Mouse (Mus musculus) liver, embryonic 12.5 days (tissue): ENCODE measurements around the gene Vangl1. TPM values are rescaled to one million over a fixed set of nuclear protein-coding genes. Genes with fewer than 3 reads are reported as not detected.
"Not testable (repeated sequence)": the region's sequence is repeated elsewhere in the genome, so short reads cannot be mapped to it uniquely, and the experiment has no call there.

Experiments used
- ATAC-seq: fragments of 200-750 bp; cut with Nextera tagmentation; 2 replicates; pipeline ENCODE4 v1.8.0; 2017; ENCODE audit warnings: moderate number of reproducible peaks, mild to moderate bottlenecking, moderate library complexity
- H3K27ac ChIP-seq: fragments of 300-500 bp; sonication (generic); 2 replicates; pipeline ENCODE4 v1.5.1; 2016; ENCODE audit warnings: mild to moderate bottlenecking
- H3K27me3 ChIP-seq: fragments of 300-500 bp; sonication (generic); replicated peaks from 2 replicates; pipeline ENCODE4 v1.6.1; 2016; ENCODE audit warnings: mild to moderate bottlenecking, moderate library complexity
- H3K36me3 ChIP-seq: fragments of 300-500 bp; sonication (generic); 2 replicates; pipeline ENCODE4 v1.6.1; 2016; ENCODE audit warnings: mild to moderate bottlenecking, moderate library complexity
- H3K4me1 ChIP-seq: fragments of 300-500 bp; sonication (generic); 2 replicates; pipeline ENCODE4 v1.6.1; 2016
- H3K4me2 ChIP-seq: fragments of 300-500 bp; sonication (generic); 2 replicates; pipeline ENCODE4 v1.6.1; 2016; ENCODE audit warnings: mild to moderate bottlenecking, moderate library complexity
- H3K4me3 ChIP-seq: fragments of 300-500 bp; sonication (generic); 2 replicates; pipeline ENCODE4 v1.5.1; 2016; ENCODE audit warnings: mild to moderate bottlenecking, moderate library complexity
- H3K9ac ChIP-seq: fragments of 300-500 bp; sonication (generic); 2 replicates; pipeline ENCODE4 v1.6.1; 2016; ENCODE audit warnings: mild to moderate bottlenecking, moderate library complexity
- H3K9me3 ChIP-seq: fragments of 300-500 bp; sonication (generic); replicated peaks from 2 replicates; pipeline ENCODE4 v1.6.1; 2016; ENCODE audit warnings: mild to moderate bottlenecking, moderate library complexity
- WGBS: fragments of 180-500 bp; shearing (Covaris S2); methylation state at CpG from one replicate; pipeline ENCODE4 v1.1.7; 2016; ENCODE audit not compliant: insufficient replicate concordance; 5-methylcytosine and 5-hydroxymethylcytosine counted together
- polyA plus RNA-seq: library from polyadenylated mRNA; unstranded; fragments of >200 nt; fragmentation: Nextera tagmentation; extraction: Ambion mirVana; gene quantifications from 2 replicates; pipeline ENCODE4 v1.2.1, GENCODE M21; 2016

The Vangl1 gene
- polyA plus RNA-seq, 1 experiment from 2014 or later = 76.3 TPM

DNA sequence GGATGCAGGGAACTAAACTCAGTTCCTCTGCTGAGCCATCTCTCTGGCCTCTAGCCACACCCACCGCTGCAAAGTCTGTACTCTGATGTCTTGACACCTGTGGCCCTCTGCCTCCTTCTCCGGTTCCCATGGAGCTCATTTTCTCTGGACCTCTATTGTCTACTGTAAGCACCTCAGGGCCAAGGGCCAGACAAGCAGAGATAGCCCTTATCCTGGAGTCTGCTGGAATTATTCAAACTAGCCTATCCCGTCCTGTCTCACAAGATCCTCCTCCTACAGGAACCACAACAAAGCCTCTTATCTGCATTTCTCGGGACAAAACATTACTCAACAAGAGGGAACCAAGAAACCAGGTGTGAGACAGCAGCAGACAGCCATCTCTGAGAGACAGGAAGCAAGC is 9.8 kb upstream of the Vangl1 start:
- ATAC-seq = no peak
- WGBS = 41% methylated on average over 4 of the region's 4 CpGs
- Histone ChIP-seq H3K9ac (no peak overlapping the region), H3K27me3 (no peaks in the 10 kb centered on the region), H3K4me1 (no peaks in the 10 kb centered on the region), H3K36me3 (no peaks in the 10 kb centered on the region), H3K9me3 (no peaks in the 10 kb centered on the region), H3K27ac (no peak overlapping the region), H3K4me3 (no peak overlapping the region), H3K4me2 (no peak overlapping the region)

DNA sequence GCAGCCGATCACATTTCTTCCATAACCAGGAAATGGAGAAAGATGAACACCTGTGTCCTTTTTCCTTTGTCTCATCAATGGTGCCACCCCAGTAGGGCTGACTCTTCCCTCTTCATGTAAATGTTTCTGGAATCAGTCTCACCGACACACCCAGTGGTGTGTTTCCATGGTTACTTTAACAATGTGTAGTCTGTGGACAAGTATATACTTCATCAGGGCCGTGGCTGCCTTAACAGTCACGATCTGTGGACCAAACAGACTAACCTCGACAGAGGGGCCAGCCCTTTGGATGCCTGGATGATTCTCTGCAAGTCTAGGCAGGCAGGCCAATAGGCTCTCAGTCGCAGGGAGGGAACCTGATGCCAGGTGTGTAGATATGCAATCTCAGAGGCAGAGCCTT is 8.4 kb upstream of the Vangl1 start:
- H3K36me3 ChIP-seq = no peaks in the 10 kb centered on the region
- WGBS = 46% methylated on average over 6 of the region's 6 CpGs
- no peak for ATAC-seq
- no peak overlapping the region for H3K4me3 ChIP-seq
- H3K4me2 ChIP-seq = no peak overlapping the region
- H3K9me3 ChIP-seq = no peaks in the 10 kb centered on the region
- no peak overlapping the region for H3K27ac ChIP-seq
- H3K9ac ChIP-seq = no peak overlapping the region
- H3K4me1 ChIP-seq = no peaks in the 10 kb centered on the region
- 0 out of 2 replicates have a peak, but pooled peaks cover 7% of the 10 kb centered on the region for H3K27me3 ChIP-seq

DNA sequence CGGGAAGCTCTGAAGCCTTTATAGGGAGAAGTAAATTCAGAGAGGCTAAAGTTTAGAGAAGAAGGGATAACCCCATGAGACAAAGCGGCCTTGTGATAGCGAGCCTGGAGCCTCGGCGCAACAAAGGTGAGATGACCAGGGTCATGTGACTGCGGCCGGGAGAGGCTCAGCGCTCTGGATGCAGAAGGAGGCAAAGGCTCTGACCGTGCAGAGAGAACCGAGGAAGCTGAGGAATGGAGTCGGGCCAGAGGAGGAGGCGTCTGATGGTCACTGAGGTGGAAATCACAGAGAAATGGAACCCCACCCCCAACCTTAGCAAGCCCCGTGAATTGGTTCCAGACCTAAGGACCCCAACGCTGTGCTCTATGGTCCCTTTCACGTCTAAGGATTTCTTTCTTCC is 7.8 kb upstream of the Vangl1 start:
- Histone ChIP-seq H3K9me3 (no peaks in the 10 kb centered on the region), H3K4me3 (no peak overlapping the region), H3K36me3 (no peaks in the 10 kb centered on the region), H3K27ac (no peak overlapping the region), H3K4me1 (no peaks in the 10 kb centered on the region), H3K4me2 (no peak overlapping the region), H3K9ac (no peak overlapping the region), H3K27me3 (0 out of 2 replicates have a peak, but pooled peaks cover 7% of the 10 kb centered on the region)
- ATAC-seq = no peak
- 74% methylated on average over 15 of the region's 15 CpGs for WGBS

DNA sequence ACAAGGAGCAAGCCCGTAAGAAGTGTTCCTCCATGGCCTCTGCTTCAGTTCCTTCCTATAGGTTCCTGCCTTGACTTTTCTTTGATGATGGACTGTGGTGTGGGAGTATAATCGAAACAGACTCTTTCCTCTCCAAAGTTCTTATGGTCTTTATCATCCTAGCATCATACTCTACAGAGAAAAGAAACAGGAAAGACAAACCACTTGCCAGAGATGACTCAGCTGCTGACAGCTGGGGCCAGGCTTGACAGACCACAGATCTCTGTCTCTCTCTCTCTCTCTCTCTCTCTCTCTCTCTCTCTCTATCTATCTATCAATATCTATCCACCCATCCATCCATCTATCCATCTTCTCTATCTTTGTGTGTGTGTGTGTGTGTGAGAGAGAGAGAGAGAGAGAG is 6.8 kb upstream of the Vangl1 start:
- H3K27ac ChIP-seq = no peak overlapping the region
- H3K36me3 ChIP-seq = no peaks in the 10 kb centered on the region
- 47% methylated on average over 2 of the region's 2 CpGs for WGBS
- H3K4me3 ChIP-seq = no peak overlapping the region
- H3K4me2 ChIP-seq = no peak overlapping the region
- no peak overlapping the region for H3K9ac ChIP-seq
- no peaks in the 10 kb centered on the region for H3K9me3 ChIP-seq
- peaks cover 17% of the 10 kb centered on the region for H3K27me3 ChIP-seq
- no peak for ATAC-seq
- 0 out of 2 replicates have a peak, but pooled peaks cover 3% of the 10 kb centered on the region for H3K4me1 ChIP-seq

DNA sequence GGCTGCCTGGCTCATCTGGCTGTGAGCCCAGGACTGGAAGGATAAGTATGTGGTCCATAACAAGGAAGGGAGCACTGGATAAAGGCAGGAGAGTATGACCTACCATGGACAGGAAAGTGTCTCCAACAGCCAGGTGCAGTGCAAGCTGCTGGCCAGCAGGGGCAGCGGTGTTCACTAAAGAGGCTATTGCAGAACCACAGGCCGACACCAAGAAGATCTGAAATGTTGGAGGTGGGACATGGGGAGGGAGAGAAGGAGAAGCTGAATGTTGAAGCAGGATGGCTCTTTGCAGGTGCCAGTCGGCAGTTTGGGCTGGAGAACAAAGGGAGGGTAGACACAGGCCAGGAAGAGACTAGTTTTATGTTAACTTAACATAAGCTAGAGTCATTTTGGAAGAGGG is 6.3 kb upstream of the Vangl1 start:
- H3K4me2 ChIP-seq = no peak overlapping the region
- peaks cover 23% of the 10 kb centered on the region for H3K27me3 ChIP-seq
- no peak overlapping the region for H3K9ac ChIP-seq
- WGBS = 62% methylated on average over 3 of the region's 3 CpGs
- no peak overlapping the region for H3K27ac ChIP-seq
- 0 out of 2 replicates have a peak, but pooled peaks cover 4% of the 10 kb centered on the region for H3K4me1 ChIP-seq
- no peaks in the 10 kb centered on the region for H3K9me3 ChIP-seq
- peak; percentile 10; the same call in 1 of the 2 replicates for ATAC-seq
- H3K4me3 ChIP-seq = no peak overlapping the region
- no peaks in the 10 kb centered on the region for H3K36me3 ChIP-seq

DNA sequence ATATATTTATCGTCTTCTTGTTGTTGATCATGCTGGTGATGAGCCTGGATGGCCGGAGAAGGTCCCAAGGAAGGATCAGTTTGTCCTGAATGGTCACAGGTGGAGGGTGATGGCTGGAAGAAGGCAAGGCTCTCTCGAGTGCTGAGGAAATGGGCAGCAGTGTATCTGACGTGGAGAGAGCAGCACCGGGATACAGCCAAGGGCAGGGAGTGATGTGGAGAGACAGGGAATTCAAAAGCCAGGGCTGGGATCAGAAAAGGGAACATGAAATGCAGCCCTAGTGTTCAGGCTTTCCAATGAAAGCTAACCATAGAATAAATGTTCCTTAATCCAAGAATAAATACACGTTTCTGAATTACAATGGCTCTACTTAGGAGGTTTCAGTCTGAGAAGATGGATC is 4.4 kb upstream of the Vangl1 start:
- Histone ChIP-seq H3K36me3 (no peaks in the 10 kb centered on the region), H3K4me3 (no peak overlapping the region), H3K4me1 (peaks cover 19% of the 10 kb centered on the region), H3K27me3 (peaks cover 42% of the 10 kb centered on the region), H3K27ac (no peak overlapping the region), H3K9ac (no peak overlapping the region), H3K4me2 (no peak overlapping the region), H3K9me3 (no peaks in the 10 kb centered on the region)
- no peak for ATAC-seq
- 58% methylated on average over 6 of the region's 6 CpGs for WGBS

DNA sequence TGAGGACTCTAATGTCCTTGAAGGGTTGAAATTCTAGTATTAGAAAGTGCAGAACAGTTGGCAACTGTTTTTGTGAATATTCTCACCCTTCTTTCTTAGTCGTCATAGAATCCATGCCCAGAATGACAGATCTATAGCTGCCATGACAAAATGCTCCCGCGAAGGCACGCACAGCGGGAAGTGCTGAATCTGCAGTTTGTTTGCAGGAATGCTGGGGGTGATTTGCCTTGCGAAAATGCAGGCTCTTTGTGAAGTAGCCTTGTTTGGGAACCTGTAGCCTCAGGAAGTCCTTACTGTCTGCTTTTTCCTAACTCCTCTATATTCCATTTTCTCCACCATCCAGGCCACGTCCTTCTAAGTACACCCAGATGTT is 951 bp upstream of the Vangl1 start:
- Histone ChIP-seq H3K36me3 (no peaks in the 10 kb centered on the region), H3K4me3 (no peak overlapping the region), H3K4me2 (peak overlapping the region; percentile 94), H3K9me3 (no peaks in the 10 kb centered on the region), H3K9ac (no peak overlapping the region), H3K4me1 (peaks cover 30% of the 10 kb centered on the region), H3K27ac (no peak overlapping the region), H3K27me3 (peaks cover 70% of the 10 kb centered on the region)
- no peak for ATAC-seq
- 17% methylated on average over 7 of the region's 7 CpGs for WGBS

DNA sequence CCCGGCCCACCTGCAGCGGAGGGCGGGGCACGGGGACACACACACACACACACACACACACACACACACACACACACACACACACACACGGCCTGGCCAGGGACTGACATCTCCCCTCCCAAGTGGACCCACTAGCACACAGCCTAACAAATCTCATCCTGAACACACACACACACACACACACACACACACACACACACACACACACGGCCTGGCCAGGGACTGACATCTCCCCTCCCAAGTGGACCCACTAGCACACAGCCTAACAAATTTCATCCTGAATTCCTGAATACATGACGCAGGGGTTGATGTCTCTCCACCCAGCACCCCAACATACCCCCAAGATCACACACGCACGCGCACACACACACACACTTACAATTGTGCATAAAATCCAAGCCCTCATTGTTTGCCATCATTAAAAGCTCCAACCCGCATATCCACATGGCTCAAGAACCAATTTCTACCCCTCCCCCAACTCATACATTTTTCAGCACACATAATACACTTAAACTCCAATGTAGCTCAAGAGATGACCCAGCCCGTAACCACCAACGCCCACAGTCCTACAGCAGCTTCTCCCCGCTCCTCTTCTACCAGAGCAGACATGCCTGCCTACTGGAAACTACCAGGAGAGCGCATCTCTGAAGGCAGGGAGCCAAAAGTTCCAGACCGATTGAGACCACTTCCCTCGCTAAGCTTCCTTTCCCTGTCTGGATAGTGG is 403 bp upstream of the Vangl1 start:
- H3K36me3 ChIP-seq, H3K9me3 ChIP-seq, ATAC-seq, H3K27ac ChIP-seq: not testable (repeated sequence)
- H3K27me3 ChIP-seq = peaks cover 70% of the 10 kb centered on the region
- H3K4me1 ChIP-seq = peaks cover 30% of the 10 kb centered on the region
- 16% methylated on average over 11 of the region's 17 CpGs for WGBS
- H3K4me3 ChIP-seq = peak overlapping the region; percentile 71
- H3K4me2 ChIP-seq = peak overlapping the region; percentile 94
- H3K9ac ChIP-seq = peak overlapping the region; percentile 73

DNA sequence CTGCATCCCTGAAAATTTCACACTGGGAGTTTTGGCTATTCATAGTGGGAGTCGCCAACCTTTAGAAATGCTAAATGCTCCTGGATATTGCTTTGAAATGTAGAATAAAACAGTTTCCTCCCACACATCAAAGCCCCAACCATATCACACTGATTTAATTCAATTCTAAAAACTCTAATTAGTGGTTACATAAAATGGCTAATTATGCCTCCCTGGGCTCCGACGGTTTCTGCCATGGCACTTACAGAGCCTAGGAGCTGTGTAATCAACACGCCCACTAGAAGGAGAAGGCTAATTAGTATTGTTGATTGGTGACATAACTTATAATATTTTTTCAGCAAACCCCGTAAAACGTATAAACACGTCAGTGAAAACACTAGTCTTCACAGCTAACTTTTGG is 1.4 kb downstream of the Vangl1 start:
- H3K4me1 ChIP-seq = peaks cover 39% of the 10 kb centered on the region
- no peaks in the 10 kb centered on the region for H3K9me3 ChIP-seq
- no peak overlapping the region for H3K27ac ChIP-seq
- no peak for ATAC-seq
- H3K4me2 ChIP-seq = peak overlapping the region; percentile 94
- peak overlapping the region; percentile 73; the same call in 1 of the 2 replicates for H3K9ac ChIP-seq
- peak overlapping the region; percentile 71 for H3K4me3 ChIP-seq
- H3K27me3 ChIP-seq = peaks cover 63% of the 10 kb centered on the region
- H3K36me3 ChIP-seq = no peaks in the 10 kb centered on the region
- 20% methylated on average over 7 of the region's 7 CpGs for WGBS

DNA sequence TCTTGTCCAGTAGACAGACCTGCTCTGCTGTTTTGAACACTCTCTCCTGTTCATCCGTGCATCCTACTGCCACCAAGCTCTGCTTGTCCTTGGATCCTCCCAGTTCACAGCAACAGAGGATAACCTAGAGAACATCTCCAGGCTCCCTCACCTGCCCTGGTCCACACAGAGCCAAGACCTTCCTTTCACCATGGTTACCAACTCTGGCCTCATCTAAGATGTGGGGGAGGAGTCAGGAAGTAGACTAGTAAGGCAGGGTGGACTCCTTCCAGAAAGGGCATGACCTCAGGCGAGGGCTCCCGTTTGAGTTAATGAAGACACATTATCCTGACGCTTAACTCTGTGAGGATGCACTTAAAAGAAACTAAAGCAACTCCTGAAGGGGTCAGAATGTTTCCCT is 4.5 kb downstream of the Vangl1 start:
- Histone ChIP-seq H3K27me3 (peaks cover 39% of the 10 kb centered on the region), H3K9me3 (no peaks in the 10 kb centered on the region), H3K4me2 (no peak overlapping the region), H3K27ac (no peak overlapping the region), H3K4me1 (peaks cover 53% of the 10 kb centered on the region), H3K9ac (no peak overlapping the region), H3K4me3 (no peak overlapping the region), H3K36me3 (peaks cover 6% of the 10 kb centered on the region; the same call in 1 of the 2 replicates)
- no peak for ATAC-seq
- WGBS = 42% methylated on average over 4 of the region's 4 CpGs

DNA sequence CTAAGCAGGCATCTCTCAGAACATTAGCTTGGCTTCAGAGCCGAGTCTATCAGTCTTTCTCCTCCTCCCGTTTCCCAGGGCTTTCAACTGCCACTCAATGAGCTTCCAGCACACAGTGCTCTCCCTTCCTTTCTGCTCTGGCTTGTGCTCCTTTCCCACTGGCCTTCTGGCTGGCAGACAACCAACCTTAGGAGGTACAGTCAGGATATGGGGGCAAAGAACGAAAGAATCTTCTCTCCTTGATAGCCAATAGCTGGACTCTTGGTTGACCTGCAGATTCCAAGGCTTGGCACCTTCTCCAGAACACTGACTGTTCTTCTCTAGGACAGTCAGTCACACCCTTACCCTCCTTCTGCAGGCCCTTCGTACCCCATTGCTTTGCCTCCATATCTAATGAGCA is 5.3 kb downstream of the Vangl1 start:
- WGBS = 61% methylated on average over 4 of the region's 4 CpGs
- H3K27ac ChIP-seq = no peak overlapping the region
- H3K4me1 ChIP-seq = peaks cover 54% of the 10 kb centered on the region
- no peak overlapping the region for H3K4me2 ChIP-seq
- ATAC-seq = no peak
- H3K4me3 ChIP-seq = no peak overlapping the region
- H3K9ac ChIP-seq = no peak overlapping the region
- H3K27me3 ChIP-seq = peaks cover 38% of the 10 kb centered on the region
- H3K36me3 ChIP-seq = peaks cover 6% of the 10 kb centered on the region; the same call in 1 of the 2 replicates
- no peaks in the 10 kb centered on the region for H3K9me3 ChIP-seq

DNA sequence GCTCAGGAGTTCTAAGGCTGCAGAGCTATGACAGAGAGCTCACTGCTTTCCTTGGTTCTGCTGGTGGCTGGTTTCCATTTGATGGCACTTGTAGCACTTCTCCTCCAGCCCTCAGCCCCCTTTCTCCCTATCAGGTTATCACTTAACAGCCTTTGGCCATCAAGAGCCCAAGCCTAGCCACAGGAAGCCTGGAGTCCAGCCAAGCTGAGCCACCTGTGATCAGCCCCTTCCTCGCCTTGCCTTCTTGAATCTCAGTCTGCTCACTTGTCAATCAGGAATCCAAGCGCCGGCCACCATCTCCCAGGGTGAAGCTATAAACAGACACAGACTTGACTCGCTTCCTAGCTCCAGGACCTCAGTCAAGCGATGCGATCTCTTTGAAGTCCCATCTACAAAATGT is 6.0 kb downstream of the Vangl1 start:
- Histone ChIP-seq H3K36me3 (peaks cover 6% of the 10 kb centered on the region; the same call in 1 of the 2 replicates), H3K27me3 (peaks cover 38% of the 10 kb centered on the region), H3K4me2 (no peak overlapping the region), H3K9ac (no peak overlapping the region), H3K9me3 (no peaks in the 10 kb centered on the region), H3K4me3 (no peak overlapping the region), H3K27ac (no peak overlapping the region), H3K4me1 (peaks cover 51% of the 10 kb centered on the region)
- no peak for ATAC-seq
- WGBS = 51% methylated on average over 6 of the region's 6 CpGs

DNA sequence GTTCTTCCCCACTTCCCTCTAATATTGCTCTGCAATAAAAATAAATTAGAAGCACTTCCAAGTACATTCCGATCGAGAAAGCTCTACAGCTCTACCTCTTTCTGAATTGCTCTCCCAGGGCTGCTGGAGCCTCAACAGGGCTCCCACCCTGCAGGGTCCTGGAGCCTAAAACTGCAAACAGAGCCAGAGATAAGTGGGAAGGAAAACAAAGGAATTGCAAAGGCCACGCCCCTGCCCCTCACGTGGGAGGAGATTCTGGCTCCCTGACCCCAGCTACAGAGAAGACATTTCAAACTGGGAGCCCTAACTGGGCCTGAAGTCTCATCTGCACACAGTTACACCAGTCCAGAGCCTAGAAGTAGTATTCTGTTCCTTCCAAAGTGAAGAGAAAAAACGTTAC is 6.7 kb downstream of the Vangl1 start:
- H3K9me3 ChIP-seq = no peaks in the 10 kb centered on the region
- ATAC-seq = no peak
- peaks cover 6% of the 10 kb centered on the region; the same call in 1 of the 2 replicates for H3K36me3 ChIP-seq
- 33% methylated on average over 5 of the region's 5 CpGs for WGBS
- peaks cover 33% of the 10 kb centered on the region for H3K27me3 ChIP-seq
- H3K27ac ChIP-seq = no peak overlapping the region
- H3K4me3 ChIP-seq = no peak overlapping the region
- peaks cover 49% of the 10 kb centered on the region for H3K4me1 ChIP-seq
- no peak overlapping the region for H3K4me2 ChIP-seq
- no peak overlapping the region for H3K9ac ChIP-seq
